Mouse (Mus musculus) cerebellum, adult 9-11 months (tissue): Measurements from ENCODE around the gene Olfr761.
"Not testable (repeated sequence)": the region's sequence is repeated elsewhere in the genome, so short reads cannot be mapped to it uniquely, and the experiment has no call there.

Source experiments
- DNase-seq: peaks from one replicate; pipeline ENCODE4 v3.0.0; 2022

Olfr761 gene

DNA sequence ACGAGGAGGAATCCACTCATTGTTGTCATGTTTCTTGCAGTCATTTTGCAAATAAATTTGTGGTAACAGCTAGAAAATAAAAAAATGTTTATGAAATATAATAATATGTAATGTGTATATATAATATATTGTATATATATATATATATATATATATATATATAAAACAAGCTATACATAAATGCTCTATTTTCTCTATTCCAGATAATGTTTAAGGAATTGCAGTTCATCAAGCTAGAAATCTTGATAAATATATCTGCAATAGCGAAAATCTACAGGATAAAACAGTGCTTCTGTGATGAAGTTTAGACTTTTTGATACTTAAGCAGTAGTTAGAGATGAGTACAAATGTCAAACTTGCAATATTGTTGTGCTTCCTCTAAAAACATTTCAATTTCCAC, at the start of gene Olfr761:
Olfr761 (minus strand) TSS at position 101 of the 400 bp plus-strand sequence.
- no peak for DNase-seq

DNA sequence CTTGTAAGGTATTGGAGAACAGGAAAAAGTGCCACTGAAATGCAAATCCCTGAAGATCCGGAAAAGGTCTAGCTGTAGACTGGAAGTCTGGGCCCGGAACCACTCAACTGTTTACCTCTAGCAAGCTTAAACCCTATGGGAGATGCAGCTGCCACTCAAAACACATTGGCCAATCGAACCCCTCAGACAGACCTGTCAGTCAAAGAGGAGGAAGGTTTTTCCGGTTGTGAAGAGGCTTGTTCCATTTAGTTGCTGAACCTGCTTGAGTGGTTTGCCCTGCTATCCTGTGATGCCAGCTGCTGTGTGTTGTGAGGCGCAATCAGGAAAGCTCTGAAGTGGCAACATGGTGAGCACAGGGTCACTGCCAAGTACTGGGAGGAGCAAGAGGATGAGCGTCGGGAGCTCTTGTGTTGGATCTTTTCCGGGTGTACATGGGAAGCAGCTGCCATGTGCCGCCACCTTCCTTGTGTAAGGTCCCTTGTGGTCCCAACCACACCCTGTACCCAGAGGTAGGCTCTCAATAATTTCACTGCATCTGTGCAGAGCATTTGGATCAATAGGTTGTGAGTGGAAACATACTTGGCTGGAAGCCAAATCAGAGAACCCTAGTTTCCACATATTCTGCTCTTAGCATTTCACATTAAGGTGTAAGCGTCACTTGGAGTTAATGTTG, 42.9 kb upstream of the Olfr761 start:
- no peak for DNase-seq

GRCm38 (mm10) chr17:37990453-37990961, 37.6 kb upstream of the Olfr761 start:
- no peak for DNase-seq

DNA sequence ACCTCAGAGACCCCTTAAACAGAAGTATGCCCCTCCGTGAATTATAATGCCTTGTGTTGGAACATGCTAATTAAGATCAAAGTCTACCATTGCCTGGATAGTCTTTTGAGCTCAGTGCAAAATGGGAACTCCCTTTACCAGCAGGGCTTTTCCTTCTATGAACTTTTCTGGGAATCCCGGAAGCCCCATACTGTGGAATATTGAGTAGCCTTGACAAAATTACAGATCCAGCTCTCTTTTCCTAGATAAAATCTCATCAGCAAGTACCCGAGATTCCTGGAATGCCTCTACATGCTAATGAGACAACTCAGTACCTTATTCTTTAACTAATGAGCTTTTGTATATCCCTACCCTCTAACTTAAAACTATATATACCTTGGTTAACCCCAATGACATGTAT, 20.7 kb upstream of the Olfr761 start:
- DNase-seq = no peak

- no peak for DNase-seq
Observed at GRCm38 (mm10) chr17:37920248-37920647, 32.6 kb downstream of the Olfr761 start, which contains the start of gene Olfr128. TSS of gene Olfr128 (plus strand) at chr17:37920548.

DNA sequence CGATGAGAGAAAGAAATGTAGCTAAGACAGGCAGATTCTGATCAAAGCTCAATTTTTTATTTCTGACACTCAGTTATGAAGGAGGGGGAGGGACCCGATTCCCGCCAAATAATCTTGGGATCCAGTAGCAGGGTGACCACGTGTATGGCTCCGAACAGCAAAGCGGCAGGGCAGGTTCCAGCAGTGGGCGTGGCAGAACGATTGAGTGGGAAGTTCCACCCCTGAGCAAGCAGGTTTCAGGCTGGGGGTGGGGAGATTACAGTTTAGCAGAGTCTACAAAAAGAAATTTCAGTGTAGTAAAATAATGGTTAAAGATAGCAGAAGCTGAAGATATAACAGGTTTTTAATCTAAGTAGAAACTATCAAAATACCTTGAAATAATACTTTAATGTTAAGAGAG, 46.1 kb downstream of the Olfr761 start:
- DNase-seq = not testable (repeated sequence)
